Mouse (Mus musculus) pancreas, adult 10 weeks (tissue): ENCODE data around the gene Sftpa1. TPM values are rescaled to one million over a fixed set of nuclear protein-coding genes. Genes with fewer than 3 reads are reported as not detected.

Source experiments
- polyA plus RNA-seq: library from polyadenylated mRNA; stranded (reverse); fragments of 350-450 nt; fragmentation: Illumina TruSeq; extraction: RNeasy Lipid Tissue Mini Kit (QIAGEN cat#74804); gene quantifications from one replicate; pipeline ENCODE4 v1.2.3, GENCODE M21; 2015; ENCODE audit warnings: low read depth, low replicate concordance; ENCODE audit not compliant: insufficient read depth

The Sftpa1 gene
- 1.6 TPM for polyA plus RNA-seq

GRCm38 (mm10) chr14:41131540-41131939 is at the start of gene Sftpa1:
Gene Sftpa1, plus strand, starts transcription at chr14:41131782.

GRCm38 (mm10) chr14:41104853-41105444 is 26.6 kb upstream of the Sftpa1 start, which contains the start of gene Mat1a:
Gene Mat1a, plus strand, starts transcription at chr14:41105035.

GRCm38 (mm10) chr14:41151220-41151898 is 19.8 kb downstream of the Sftpa1 start, which contains the start of gene Mbl1:
Gene Mbl1, plus strand, starts transcription at chr14:41151458.

GRCm38 (mm10) chr14:41185059-41185821 is 53.7 kb downstream of the Sftpa1 start, which contains the start of gene Sftpd:
Gene Sftpd, minus strand, starts transcription at chr14:41185149.

Other genes with a start within 250 kb of the Sftpa1 start
- 1.0 TPM for gene Sh2d4b, start 238.5 kb upstream of the Sftpa1 start, polyA plus RNA-seq
- gene Tspan14, start 165.0 kb upstream of the Sftpa1 start, polyA plus RNA-seq = 8.7 TPM
- 7.9 TPM for gene Fam213a, start 118.0 kb upstream of the Sftpa1 start, polyA plus RNA-seq
- not detected for gene Dydc2, start 62.6 kb upstream of the Sftpa1 start, polyA plus RNA-seq
- not detected for gene Dydc1, start 58.9 kb upstream of the Sftpa1 start, polyA plus RNA-seq
- 11.7 TPM for gene Mat1a, start 26.7 kb upstream of the Sftpa1 start, polyA plus RNA-seq
- not detected for gene Mbl1, start 19.7 kb downstream of the Sftpa1 start, polyA plus RNA-seq
- 1.3 TPM for gene Sftpd, start 53.4 kb downstream of the Sftpa1 start, polyA plus RNA-seq
- gene Gm2832, start 147.0 kb downstream of the Sftpa1 start, polyA plus RNA-seq = not detected
- gene Gm5798, start 216.8 kb downstream of the Sftpa1 start, polyA plus RNA-seq = not detected